Mouse (Mus musculus) brain, embryonic 14.5 days (tissue): ENCODE measurements around the gene Ccdc88c. TPM values are rescaled to one million over a fixed set of nuclear protein-coding genes. Genes with fewer than 3 reads are reported as not detected.

Experiments used
- DNase-seq: peaks from one replicate; pipeline ENCODE4 v3.0.0-alpha.2; 2011; ENCODE audit warnings: low read depth
- CTCF ChIP-seq: fragments of 200-500 bp; IDR thresholded peaks from 2 replicates; pipeline ENCODE4 v1.5.1; 2012; ENCODE audit warnings: inconsistent platforms, mild to moderate bottlenecking, moderate library complexity, borderline replicate concordance; ENCODE audit not compliant: insufficient read depth, insufficient read length; ENCODE audit errors: extremely low read depth
- POLR2A ChIP-seq: fragments of 200-500 bp; IDR thresholded peaks from 2 replicates; pipeline ENCODE4 v1.6.1; 2012; ENCODE audit warnings: mild to moderate bottlenecking, inconsistent platforms, borderline replicate concordance; ENCODE audit not compliant: poor library complexity, insufficient read depth, insufficient read length, severe bottlenecking; ENCODE audit errors: extremely low read depth
- polyA plus RNA-seq: library from polyadenylated mRNA; depleted of rRNA; stranded (reverse); fragments of >200 nt; gene quantifications from 2 replicates; pipeline ENCODE4 v1.2.3, GENCODE M21; 2012; rRNA removed

Ccdc88c gene
- polyA plus RNA-seq, 1 experiment: 31.6 TPM

GRCm38 (mm10) chr12:100871234-100871633, 157.6 kb downstream of the Ccdc88c start:
- DNase-seq: no peak
- no peak for TF ChIP-seq CTCF
- no peak for TF ChIP-seq POLR2A

- no peak for TF ChIP-seq POLR2A
- TF ChIP-seq CTCF: no peak
- DNase-seq: no peak
Measured at GRCm38 (mm10) chr12:100868049-100868622, 160.7 kb downstream of the Ccdc88c start.

- DNase-seq: peak; percentile 18
- TF ChIP-seq CTCF (no peak), POLR2A (no peak)
Measured at GRCm38 (mm10) chr12:100867097-100867496, 161.8 kb downstream of the Ccdc88c start.

GRCm38 (mm10) chr12:100865509-100866078, 163.3 kb downstream of the Ccdc88c start:
- TF ChIP-seq POLR2A (no peak), CTCF (no peak)
- peak; percentile 22 for DNase-seq

- no peak for TF ChIP-seq CTCF
- no peak for TF ChIP-seq POLR2A
- DNase-seq: no peak
Measured at GRCm38 (mm10) chr12:100865072-100865471, 163.8 kb downstream of the Ccdc88c start.

- DNase-seq: no peak
- TF ChIP-seq CTCF: no peak
- no peak for TF ChIP-seq POLR2A
Measured at GRCm38 (mm10) chr12:100862856-100863446, 165.9 kb downstream of the Ccdc88c start.

GRCm38 (mm10) chr12:100862272-100862671, 166.6 kb downstream of the Ccdc88c start:
- no peak for DNase-seq
- TF ChIP-seq POLR2A (no peak), CTCF (no peak)

Other genes starting within 250 kb of the Ccdc88c start
- gene Dglucy, start 250.0 kb downstream of the Ccdc88c start, polyA plus RNA-seq: 2.3 and 3.2 TPM in 2 replicates
- 1.8 and 3.4 TPM in 2 replicates for gene Gpr68, start 120.9 kb downstream of the Ccdc88c start, polyA plus RNA-seq
- gene Ppp4r3a, start 54.6 kb upstream of the Ccdc88c start, polyA plus RNA-seq: 37.2 and 45.0 TPM in 2 replicates